Comparison of ENCODE assay signal across 12 mouse cellular contexts in the genomic region with DNA sequence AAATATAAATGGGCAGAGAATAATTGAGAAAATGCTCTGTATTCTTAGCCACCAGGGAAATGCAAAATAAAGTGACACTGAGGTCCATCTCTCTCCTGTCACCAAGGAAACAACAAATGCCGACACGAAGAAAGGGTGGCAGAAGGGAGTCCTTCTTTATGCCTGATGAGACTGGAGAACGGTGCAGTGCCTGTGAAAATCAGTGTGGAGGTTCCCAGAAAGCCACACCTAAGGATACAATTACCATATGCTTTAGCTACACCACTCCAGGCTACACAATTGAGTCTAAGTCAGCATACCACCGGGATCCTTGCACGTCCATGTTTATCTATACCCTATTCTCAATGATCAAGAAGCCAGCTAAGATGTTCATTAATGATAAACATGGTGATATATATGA. TPM values are rescaled to one million over a fixed set of nuclear protein-coding genes. Genes with fewer than 3 reads are reported as not detected.
DNase-seq lines count a peak whose midpoint lies in the region; ATAC-seq and TF ChIP-seq lines count a peak whose summit lies in the region.
"Had no signal": no experiment of that assay in that cellular context is flagged by ENCODE, and none has a peak within 500 bp of the region (broad histone marks: within the 10 kb centered on the region; RNA-seq: fewer than 3 reads in every experiment).

No protein-coding gene starts in this region.

- H3K27me3 ChIP-seq in heart, embryonic 14.5 days (ENCODE audit: control insufficient read depth, insufficient read depth, low read length): no peaks in the 10 kb centered on the region
- H3K27me3 ChIP-seq in hindbrain, postnatal 0 days (ENCODE audit: insufficient read depth, low read length): no peaks in the 10 kb centered on the region

- 71% methylated on average over 5 of the region's 5 CpGs for WGBS in heart, embryonic 14.5 days
- WGBS in hindbrain, postnatal 0 days: 23% methylated on average over 5 of the region's 5 CpGs

- H3K4me3 ChIP-seq in heart, embryonic 14.5 days (ENCODE audit: control insufficient read depth in 1 of 2, insufficient read depth in 1 of 2, low read depth in 1 of 2, low read length in 2 of 2): no peak overlapping the region
- H3K4me3 ChIP-seq in hindbrain, postnatal 0 days (ENCODE audit: low read length): peak overlapping the region; percentile 30

- no peaks in the 10 kb centered on the region for H3K36me3 ChIP-seq in heart, embryonic 14.5 days (ENCODE audit: control insufficient read depth, insufficient read depth, low read length)
- H3K36me3 ChIP-seq in hindbrain, postnatal 0 days (ENCODE audit: insufficient read depth, low read length): no peaks in the 10 kb centered on the region

- no peak for DNase-seq in heart, adult 18-20 months
- DNase-seq in right cerebral cortex, postnatal 25 days: peak; percentile 38
- DNase-seq in right cerebral cortex, postnatal 36 days (ENCODE audit: low spot score in 2 of 2): no peak
- peak; percentile 28 for DNase-seq in hindbrain, postnatal 0 days (ENCODE audit: low spot score)
- DNase-seq in embryo, embryonic 9.5 days (ENCODE audit: extremely low spot score): no peak
- DNase-seq in adrenal gland, adult 2 months: no peak
- DNase-seq: kidney, postnatal 36 days had no signal

- H3K27ac ChIP-seq in heart, embryonic 14.5 days (replicated peaks in 1 of 2; ENCODE audit: control insufficient read depth in 1 of 2, insufficient read depth in 1 of 2, low read depth in 2 of 2, low read length in 2 of 2): peak overlapping the region in 1 of 2 experiments; percentile 46; a peak in 2 of 4 replicates
- H3K27ac ChIP-seq in hindbrain, postnatal 0 days: peak overlapping the region; percentile 85

- TF ChIP-seq CTCF in hindbrain, postnatal 0 days (IDR thresholded peaks at IDR 0.05; ENCODE audit: low read depth): no peak

- no peak overlapping the region for H3K9ac ChIP-seq in heart, embryonic 14.5 days (ENCODE audit: low read length)
- H3K9ac ChIP-seq in hindbrain, postnatal 0 days (replicated peaks; ENCODE audit: low read length): peak overlapping the region; percentile 58

- H3K4me2 ChIP-seq in heart, embryonic 14.5 days (ENCODE audit: low read length): peak overlapping the region; percentile 67; the same call in 1 of the 2 replicates
- peak overlapping the region; percentile 61 for H3K4me2 ChIP-seq in hindbrain, postnatal 0 days (ENCODE audit: low read depth, low read length)

- ATAC-seq in heart, embryonic 14.5 days (ENCODE audit: insufficient number of reproducible peaks, insufficient read depth, low FRiP score, low read depth): no peak
- peak; percentile 31; the same call in 1 of the 2 replicates for ATAC-seq in hindbrain, postnatal 0 days
- no peak for ATAC-seq in erythroid progenitor cell, adult 5-6 weeks (replicated peaks; ENCODE audit: low FRiP score, poor library complexity, severe bottlenecking)

- no peaks in the 10 kb centered on the region for H3K9me3 ChIP-seq in heart, embryonic 14.5 days (ENCODE audit: control insufficient read depth, low read length)
- H3K9me3 ChIP-seq in hindbrain, postnatal 0 days (ENCODE audit: low read length): no peaks in the 10 kb centered on the region

- peaks cover 19 to 36% of the 10 kb centered on the region in 2 experiments for H3K4me1 ChIP-seq in heart, embryonic 14.5 days (ENCODE audit: control insufficient read depth in 2 of 2, insufficient read depth in 2 of 2, low read length in 2 of 2)
- peaks cover 5% of the 10 kb centered on the region; the same call in 1 of the 2 replicates for H3K4me1 ChIP-seq in hindbrain, postnatal 0 days (ENCODE audit: insufficient read depth, low read length)

RNA-seq across cellular contexts. Expression of gene Ctla4, which starts 25.4 kb away (rescaled TPM):
- polyA plus RNA-seq in heart, embryonic 14.5 days (2014; fragmentation: Nextera tagmentation; extraction: Ambion mirVana): not detected in 2 replicates
- total RNA-seq in heart, adult 18-20 months (2021): 1 to 10 TPM in 1 of 2 experiments, under 1 TPM in 1; 0.57 to 1.1 TPM
- total RNA-seq in hindbrain, postnatal 0 days (2014; rRNA removed): not detected in 2 replicates
- not detected in 2 replicates for polyA plus RNA-seq in hindbrain, postnatal 0 days (2015; fragmentation: Nextera tagmentation; extraction: Ambion mirVana)
- not detected for total RNA-seq in adrenal gland, adult 2 months (2021)
- 0.04 TPM in 1 of 2 replicates, not detected in the other for polyA plus RNA-seq in adrenal gland, adult 2 months (2012; rRNA removed)
- 5.0 TPM in 1 of 2 replicates, not detected in the other for total RNA-seq in erythroid progenitor cell, adult 5-6 weeks (2015; ENCODE audit: low replicate concordance)
- total RNA-seq in erythroid progenitor cell, adult 5-6 weeks (2017; ENCODE audit: low replicate concordance): 0.76 and 1.3 TPM in 2 replicates
- total RNA-seq: left cerebral cortex, postnatal 25 days; megakaryocyte-erythroid progenitor cell, adult 5-6 weeks had no signal
- polyA plus RNA-seq: liver, embryonic 16.5 days had no signal

Comparison
In these comparisons a context has a peak if more than half of its experiments do, and no peak if none do; other contexts are left out.
1. DNase-seq: peak in right cerebral cortex, postnatal 25 days (single experiment) and hindbrain, postnatal 0 days (single experiment); none in heart, adult 18-20 months (0 of 2), right cerebral cortex, postnatal 36 days (0 of 2), embryo, embryonic 9.5 days (single experiment) and adrenal gland, adult 2 months (single experiment).